Mouse (Mus musculus): ENCODE measurements around the gene Ranbp10. TPM values are rescaled to one million over a fixed set of nuclear protein-coding genes. Genes with fewer than 3 reads are reported as not detected.
A peak's percentile ranks its signal among the peaks of the same experiment; 100 is the strongest.

Ranbp10 gene
- total and polyA plus RNA-seq, 2 experiments: 19.7 to 37.1 TPM

DNA sequence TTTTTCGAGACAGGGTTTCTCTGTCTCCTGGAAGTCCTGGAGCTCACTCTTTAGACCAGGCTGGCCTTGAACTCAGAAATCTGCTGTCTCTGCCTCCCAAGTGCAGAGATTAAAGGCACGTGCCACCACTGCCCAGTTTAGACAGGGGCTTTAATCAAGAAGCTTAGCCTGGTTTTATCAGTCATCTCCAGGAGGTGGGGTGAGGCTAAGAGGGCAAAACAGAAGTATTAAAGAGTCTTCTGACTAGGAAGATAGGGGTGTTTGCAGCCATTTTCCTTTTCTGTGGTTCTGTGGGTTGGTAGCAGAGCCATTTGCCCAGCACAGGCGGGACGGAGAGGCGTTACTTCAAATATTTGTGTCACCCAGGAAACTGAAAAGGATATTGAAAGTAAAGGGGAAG is 32.2 kb upstream of the Ranbp10 start:
- no peak for TF ChIP-seq POLR2A (IDR thresholded peaks at IDR 0.05; ENCODE audit: extremely low read depth, insufficient read depth, low read length)
- TF ChIP-seq CTCF (IDR thresholded peaks at IDR 0.05; ENCODE audit: low read depth, low read length): no peak
- Histone ChIP-seq H3K9ac (ENCODE audit: low read depth, low read length) (no peak overlapping the region), H3K27me3 (ENCODE audit: control insufficient read depth, insufficient read depth, low read length) (no peaks in the 10 kb centered on the region), H3K36me3 (ENCODE audit: control insufficient read depth, insufficient read depth, low read length) (no peaks in the 10 kb centered on the region), H3K27ac (replicated peaks; ENCODE audit: insufficient read depth, low read depth, low read length) (no peak overlapping the region), H3K4me3 (ENCODE audit: insufficient read depth, low read depth, low read length) (no peak overlapping the region), H3K79me2 (ENCODE audit: control insufficient read depth, insufficient read depth, low read length) (peaks cover 33% of the 10 kb centered on the region), H3K4me1 (ENCODE audit: control insufficient read depth, insufficient read depth, low read length) (peaks cover 20% of the 10 kb centered on the region)
- DNase-seq (ENCODE audit: extremely low read depth, low read depth, low spot score): no peak
- WGBS: 71% methylated on average over 5 of the region's 5 CpGs

DNA sequence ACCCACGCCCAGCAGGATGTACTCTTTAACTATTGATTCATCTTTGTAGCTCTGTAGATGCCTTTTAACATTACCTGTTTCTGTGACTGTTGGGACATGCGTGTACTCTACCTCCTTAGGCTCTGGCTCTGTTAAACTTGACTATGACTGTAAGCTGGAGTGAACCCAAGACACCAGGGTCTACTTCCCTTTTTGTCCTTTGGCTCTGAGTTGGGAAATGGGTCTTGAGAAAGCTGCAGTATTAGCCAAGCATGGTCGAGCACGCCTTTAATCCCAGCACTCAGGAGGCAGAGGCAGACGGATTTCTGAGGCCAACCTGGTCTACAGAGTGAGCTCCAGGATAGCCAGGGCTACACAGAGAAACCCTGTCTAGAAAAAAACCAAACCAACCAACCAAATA is 31.3 kb upstream of the Ranbp10 start:
- 74% methylated on average over 5 of the region's 5 CpGs for WGBS
- DNase-seq (ENCODE audit: extremely low read depth, low read depth, low spot score): no peak

GRCm38 (mm10) chr8:105856168-105856835 is 29.2 kb upstream of the Ranbp10 start:
- no peak for TF ChIP-seq POLR2A (IDR thresholded peaks at IDR 0.05; ENCODE audit: extremely low read depth, insufficient read depth, low read length)
- TF ChIP-seq CTCF (IDR thresholded peaks at IDR 0.05; ENCODE audit: low read depth, low read length): no peak
- 11% methylated on average over 15 of the region's 15 CpGs for WGBS
- peak overlapping the region; percentile 81 for H3K9ac ChIP-seq (ENCODE audit: low read depth, low read length)
- H3K4me3 ChIP-seq (ENCODE audit: insufficient read depth, low read depth, low read length): peak overlapping the region; percentile 79
- DNase-seq (ENCODE audit: extremely low read depth, low read depth, low spot score): peak; percentile 19
- H3K27ac ChIP-seq (replicated peaks; ENCODE audit: insufficient read depth, low read depth, low read length): peak overlapping the region; percentile 84
- peaks cover 17% of the 10 kb centered on the region for H3K4me1 ChIP-seq (ENCODE audit: control insufficient read depth, insufficient read depth, low read length)
- H3K36me3 ChIP-seq (ENCODE audit: control insufficient read depth, insufficient read depth, low read length): no peaks in the 10 kb centered on the region
- peaks cover 17% of the 10 kb centered on the region for H3K79me2 ChIP-seq (ENCODE audit: control insufficient read depth, insufficient read depth, low read length)
- no peaks in the 10 kb centered on the region for H3K27me3 ChIP-seq (ENCODE audit: control insufficient read depth, insufficient read depth, low read length)

More for the DNA sequence above, 31.3 kb upstream of the Ranbp10 start:
- TF ChIP-seq POLR2A (IDR thresholded peaks at IDR 0.05; ENCODE audit: extremely low read depth, insufficient read depth, low read length): no peak
- no peak for TF ChIP-seq CTCF (IDR thresholded peaks at IDR 0.05; ENCODE audit: low read depth, low read length)
- H3K27ac ChIP-seq (replicated peaks; ENCODE audit: insufficient read depth, low read depth, low read length): no peak overlapping the region
- no peak overlapping the region for H3K9ac ChIP-seq (ENCODE audit: low read depth, low read length)
- no peak overlapping the region for H3K4me3 ChIP-seq (ENCODE audit: insufficient read depth, low read depth, low read length)
- H3K79me2 ChIP-seq (ENCODE audit: control insufficient read depth, insufficient read depth, low read length): peaks cover 27% of the 10 kb centered on the region
- H3K27me3 ChIP-seq (ENCODE audit: control insufficient read depth, insufficient read depth, low read length): no peaks in the 10 kb centered on the region
- no peaks in the 10 kb centered on the region for H3K36me3 ChIP-seq (ENCODE audit: control insufficient read depth, insufficient read depth, low read length)
- peaks cover 19% of the 10 kb centered on the region for H3K4me1 ChIP-seq (ENCODE audit: control insufficient read depth, insufficient read depth, low read length)

GRCm38 (mm10) chr8:105855248-105856167 is 28.4 kb upstream of the Ranbp10 start:
- H3K9ac ChIP-seq (ENCODE audit: low read depth, low read length): peak overlapping the region; percentile 81
- no peaks in the 10 kb centered on the region for H3K36me3 ChIP-seq (ENCODE audit: control insufficient read depth, insufficient read depth, low read length)
- H3K27me3 ChIP-seq (ENCODE audit: control insufficient read depth, insufficient read depth, low read length): no peaks in the 10 kb centered on the region
- DNase-seq (ENCODE audit: extremely low read depth, low read depth, low spot score): peak; percentile 48
- peak overlapping the region; percentile 84 for H3K27ac ChIP-seq (replicated peaks; ENCODE audit: insufficient read depth, low read depth, low read length)
- H3K4me1 ChIP-seq (ENCODE audit: control insufficient read depth, insufficient read depth, low read length): peaks cover 15% of the 10 kb centered on the region
- peaks cover 12% of the 10 kb centered on the region for H3K79me2 ChIP-seq (ENCODE audit: control insufficient read depth, insufficient read depth, low read length)
- TF ChIP-seq CTCF (IDR thresholded peaks at IDR 0.05; ENCODE audit: low read depth, low read length): no peak
- 0 out of 2 replicates have a peak, but pooled peaks have one; percentile 2 for TF ChIP-seq POLR2A (IDR thresholded peaks at IDR 0.05; ENCODE audit: extremely low read depth, insufficient read depth, low read length)
- peak overlapping the region; percentile 79 for H3K4me3 ChIP-seq (ENCODE audit: insufficient read depth, low read depth, low read length)
- under 1% methylated on average over 71 of the region's 71 CpGs for WGBS

- no peaks in the 10 kb centered on the region for H3K36me3 ChIP-seq (ENCODE audit: control insufficient read depth, insufficient read depth, low read length)
- peak; percentile 80 for DNase-seq (ENCODE audit: extremely low read depth, low read depth, low spot score)
- under 1% methylated on average over 43 of the region's 43 CpGs for WGBS
- H3K27me3 ChIP-seq (ENCODE audit: control insufficient read depth, insufficient read depth, low read length): no peaks in the 10 kb centered on the region
- TF ChIP-seq CTCF (IDR thresholded peaks at IDR 0.05; ENCODE audit: low read depth, low read length) (peak; percentile 91), POLR2A (IDR thresholded peaks at IDR 0.05; ENCODE audit: extremely low read depth, insufficient read depth, low read length) (peak; percentile 57; the same call in 1 of the 2 replicates)
- H3K4me1 ChIP-seq (ENCODE audit: control insufficient read depth, insufficient read depth, low read length): peaks cover 14% of the 10 kb centered on the region
- H3K79me2 ChIP-seq (ENCODE audit: control insufficient read depth, insufficient read depth, low read length): peaks cover 12% of the 10 kb centered on the region
- peak within 1 kb of the TSS; percentile 81 for H3K9ac ChIP-seq (ENCODE audit: low read depth, low read length)
- H3K27ac ChIP-seq (replicated peaks; ENCODE audit: insufficient read depth, low read depth, low read length): peak within 1 kb of the TSS; percentile 84
- H3K4me3 ChIP-seq (ENCODE audit: insufficient read depth, low read depth, low read length): peak within 1 kb of the TSS; percentile 79
Measured at GRCm38 (mm10) chr8:105854715-105855216, 27.6 kb upstream of the Ranbp10 start, which contains the start of gene Thap11. TSS of gene Thap11 (plus strand) at chr8:105855132.
